Mouse (Mus musculus): ENCODE results near the gene Cd37. TPM values are rescaled to one million over a fixed set of nuclear protein-coding genes. Genes with fewer than 3 reads are reported as not detected.
A peak's percentile ranks its signal among the peaks of the same experiment; 100 is the strongest.
"Not testable (repeated sequence)": the region's sequence is repeated elsewhere in the genome, so short reads cannot be mapped to it uniquely, and the experiment has no call there.

The Cd37 gene
- 12.3 and 15.1 TPM in 2 replicates for polyA plus RNA-seq (2012; rRNA removed)

GRCm38 (mm10) chr7:45238723-45239496 lies at the start of gene Cd37:
Cd37 (minus strand) TSS chr7:45239115.
- DNase-seq (ENCODE audit: low spot score), result no peak

GRCm38 (mm10) chr7:45286486-45286885 lies 47.6 kb upstream of the Cd37 start:
- DNase-seq (ENCODE audit: low spot score), result no peak

- DNase-seq (ENCODE audit: low spot score), result peak; percentile 72
These were observed 38.3 kb upstream of the Cd37 start, which contains the start of gene Slc6a21 for GRCm38 (mm10) chr7:45277136-45277760. Slc6a21 (plus strand) TSS chr7:45277513.

- no peak for DNase-seq (ENCODE audit: low spot score)
These were observed 34.8 kb upstream of the Cd37 start for GRCm38 (mm10) chr7:45273672-45274071.

GRCm38 (mm10) chr7:45272786-45273412 lies 34.0 kb upstream of the Cd37 start:
- no peak for DNase-seq (ENCODE audit: low spot score)

GRCm38 (mm10) chr7:45265518-45265917 lies 26.6 kb upstream of the Cd37 start:
- DNase-seq (ENCODE audit: low spot score), result no peak

GRCm38 (mm10) chr7:45264348-45264747 lies 25.4 kb upstream of the Cd37 start:
- DNase-seq (ENCODE audit: low spot score), result no peak

GRCm38 (mm10) chr7:45263006-45263607 lies 24.2 kb upstream of the Cd37 start:
- no peak for DNase-seq (ENCODE audit: low spot score)

- DNase-seq (ENCODE audit: low spot score), result no peak
These were observed 23.4 kb upstream of the Cd37 start for GRCm38 (mm10) chr7:45262266-45262665.

- no peak for DNase-seq (ENCODE audit: low spot score)
These were observed 20.4 kb upstream of the Cd37 start for GRCm38 (mm10) chr7:45259281-45259680.

GRCm38 (mm10) chr7:45257063-45257840 lies 18.3 kb upstream of the Cd37 start:
- no peak for DNase-seq (ENCODE audit: low spot score)

GRCm38 (mm10) chr7:45255822-45256221 lies 16.9 kb upstream of the Cd37 start:
- DNase-seq (ENCODE audit: low spot score), result not testable (repeated sequence)

GRCm38 (mm10) chr7:45253806-45254205 lies 14.9 kb upstream of the Cd37 start:
- no peak for DNase-seq (ENCODE audit: low spot score)

GRCm38 (mm10) chr7:45247666-45248065 lies 8.8 kb upstream of the Cd37 start:
- no peak for DNase-seq (ENCODE audit: low spot score)

GRCm38 (mm10) chr7:45241389-45241749 lies 2.5 kb upstream of the Cd37 start:
- DNase-seq (ENCODE audit: low spot score), result no peak

- DNase-seq (ENCODE audit: low spot score), result no peak
These were observed 1.9 kb upstream of the Cd37 start, which contains the start of gene Slc6a16 for GRCm38 (mm10) chr7:45240633-45241388. Slc6a16 (plus strand) TSS chr7:45241085.

GRCm38 (mm10) chr7:45240109-45240508 lies 1.2 kb upstream of the Cd37 start:
- DNase-seq (ENCODE audit: low spot score), result no peak

GRCm38 (mm10) chr7:45237747-45238699 lies 892 bp downstream of the Cd37 start:
- no peak for DNase-seq (ENCODE audit: low spot score)

- no peak for DNase-seq (ENCODE audit: low spot score)
These were observed 3.2 kb downstream of the Cd37 start for GRCm38 (mm10) chr7:45235656-45236180.

All from urinary bladder, adult 2 months (tissue).